Mouse (Mus musculus) liver, embryonic 13.5 days (tissue): ENCODE data around the gene Tnfsf9. TPM values are rescaled to one million over a fixed set of nuclear protein-coding genes. Genes with fewer than 3 reads are reported as not detected.

Source experiments
- ATAC-seq: fragments of 200-750 bp; cut with Nextera tagmentation; 2 replicates; pipeline ENCODE4 v1.8.0; 2017; ENCODE audit warnings: low read depth, mild to moderate bottlenecking, moderate number of reproducible peaks, moderate library complexity
- DNase-seq: peaks from one replicate; pipeline ENCODE4 v3.0.0; 2022
- H3K27ac ChIP-seq: fragments of 300-500 bp; sonication (generic); 2 replicates; pipeline ENCODE4 v1.5.1; 2015; ENCODE audit warnings: moderate library complexity, mild to moderate bottlenecking, inconsistent platforms
- H3K27me3 ChIP-seq: fragments of 300-500 bp; sonication (generic); 2 replicates; pipeline ENCODE4 v1.6.1; 2015; ENCODE audit warnings: mild to moderate bottlenecking, inconsistent platforms
- H3K36me3 ChIP-seq: fragments of 300-500 bp; sonication (generic); 2 replicates; pipeline ENCODE4 v1.6.1; 2015; ENCODE audit warnings: mild to moderate bottlenecking, inconsistent platforms
- H3K4me1 ChIP-seq: fragments of 300-500 bp; sonication (generic); replicated peaks from 2 replicates; pipeline ENCODE4 v1.6.1; 2015; ENCODE audit warnings: inconsistent platforms
- H3K4me2 ChIP-seq: fragments of 300-500 bp; sonication (generic); 2 replicates; pipeline ENCODE4 v1.6.1; 2015; ENCODE audit warnings: inconsistent platforms, mild to moderate bottlenecking, moderate library complexity
- H3K4me3 ChIP-seq: fragments of 300-500 bp; sonication (generic); replicated peaks from 2 replicates; pipeline ENCODE4 v1.5.1; 2015; ENCODE audit warnings: mild to moderate bottlenecking, inconsistent platforms
- H3K9ac ChIP-seq: fragments of 300-500 bp; sonication (generic); 2 replicates; pipeline ENCODE4 v1.6.1; 2015; ENCODE audit warnings: mild to moderate bottlenecking, inconsistent platforms
- H3K9me3 ChIP-seq: fragments of 300-500 bp; sonication (generic); replicated peaks from 2 replicates; pipeline ENCODE4 v1.6.1; 2016; ENCODE audit warnings: inconsistent platforms
- WGBS: fragments of 180-500 bp; shearing (Covaris S2); methylation state at CpG from one replicate; pipeline ENCODE4 v1.1.7; 2015; ENCODE audit not compliant: insufficient replicate concordance; 5-methylcytosine and 5-hydroxymethylcytosine counted together
- polyA plus RNA-seq: library from polyadenylated mRNA; unstranded; fragments of >200 nt; fragmentation: Nextera tagmentation; extraction: Ambion mirVana; gene quantifications from 2 replicates; pipeline ENCODE4 v1.2.1, GENCODE M21; 2015

Tnfsf9 gene
- polyA plus RNA-seq, 1 experiment from 2014 or later = 1.0 TPM

GRCm38 (mm10) chr17:57095855-57096622 is 9.1 kb upstream of the Tnfsf9 start:
- WGBS = 4% methylated on average over 18 of the region's 19 CpGs
- ATAC-seq = peak; percentile 61
- Histone ChIP-seq H3K4me3 (peak overlapping the region; percentile 12; the same call in 1 of the 2 replicates), H3K36me3 (no peaks in the 10 kb centered on the region), H3K27ac (no peak overlapping the region), H3K9me3 (no peaks in the 10 kb centered on the region), H3K4me1 (peaks cover 18% of the 10 kb centered on the region), H3K9ac (no peak overlapping the region), H3K27me3 (no peaks in the 10 kb centered on the region), H3K4me2 (peak overlapping the region; percentile 36)
- DNase-seq = peak; percentile 31

GRCm38 (mm10) chr17:57096623-57096920 is 8.6 kb upstream of the Tnfsf9 start:
- Histone ChIP-seq H3K36me3 (no peaks in the 10 kb centered on the region), H3K9ac (no peak overlapping the region), H3K9me3 (no peaks in the 10 kb centered on the region), H3K4me3 (peak overlapping the region; percentile 12; the same call in 1 of the 2 replicates), H3K4me2 (peak overlapping the region; percentile 36), H3K27ac (no peak overlapping the region), H3K4me1 (peaks cover 18% of the 10 kb centered on the region), H3K27me3 (no peaks in the 10 kb centered on the region)
- peak; percentile 71 for ATAC-seq
- WGBS = 0% methylated on average over 11 of the region's 11 CpGs
- DNase-seq = peak; percentile 63

- Histone ChIP-seq H3K27me3 (no peaks in the 10 kb centered on the region; the same call in 1 of the 2 replicates), H3K36me3 (no peaks in the 10 kb centered on the region), H3K9me3 (no peaks in the 10 kb centered on the region), H3K9ac (no peak overlapping the region), H3K27ac (no peak overlapping the region), H3K4me1 (peaks cover 18% of the 10 kb centered on the region), H3K4me3 (no peak overlapping the region), H3K4me2 (no peak overlapping the region)
- no peak for ATAC-seq
- 54% methylated on average over 5 of the region's 5 CpGs for WGBS
- DNase-seq = no peak
These were observed 6.8 kb upstream of the Tnfsf9 start for GRCm38 (mm10) chr17:57098321-57098720.

GRCm38 (mm10) chr17:57099629-57100325 is 5.3 kb upstream of the Tnfsf9 start:
- ATAC-seq (peak; percentile 68), DNase-seq (peak; percentile 65)
- Histone ChIP-seq H3K9ac (no peak overlapping the region), H3K27ac (no peak overlapping the region), H3K4me1 (peaks cover 24% of the 10 kb centered on the region), H3K9me3 (no peaks in the 10 kb centered on the region), H3K4me2 (peak overlapping the region; percentile 37), H3K4me3 (no peak overlapping the region; the same call in 1 of the 2 replicates), H3K36me3 (no peaks in the 10 kb centered on the region), H3K27me3 (peaks cover 12% of the 10 kb centered on the region)
- WGBS = 5% methylated on average over 10 of the region's 10 CpGs

GRCm38 (mm10) chr17:57102276-57102675 is 2.8 kb upstream of the Tnfsf9 start:
- Histone ChIP-seq H3K27me3 (peaks cover 34% of the 10 kb centered on the region), H3K9me3 (no peaks in the 10 kb centered on the region), H3K4me1 (peaks cover 26% of the 10 kb centered on the region), H3K27ac (no peak overlapping the region), H3K4me3 (no peak overlapping the region), H3K36me3 (no peaks in the 10 kb centered on the region), H3K9ac (no peak overlapping the region), H3K4me2 (no peak overlapping the region)
- 57% methylated on average over 2 of the region's 2 CpGs for WGBS
- ATAC-seq (no peak), DNase-seq (no peak)

- no peak for ATAC-seq
- no peaks in the 10 kb centered on the region for H3K36me3 ChIP-seq
- 29% methylated on average over 4 of the region's 4 CpGs for WGBS
- DNase-seq = no peak
- H3K4me1 ChIP-seq = peaks cover 22% of the 10 kb centered on the region
- peak overlapping the region; percentile 75 for H3K4me2 ChIP-seq
- H3K27ac ChIP-seq = no peak overlapping the region
- 0 out of 2 replicates have a peak overlapping the region, but pooled peaks have one; percentile 26 for H3K9ac ChIP-seq
- H3K27me3 ChIP-seq = peaks cover 34% of the 10 kb centered on the region
- peak overlapping the region; percentile 57; the same call in 1 of the 2 replicates for H3K4me3 ChIP-seq
- no peaks in the 10 kb centered on the region for H3K9me3 ChIP-seq
These were observed 629 bp upstream of the Tnfsf9 start for GRCm38 (mm10) chr17:57104496-57104895.

GRCm38 (mm10) chr17:57106035-57106368 is 877 bp downstream of the Tnfsf9 start:
- Histone ChIP-seq H3K27me3 (peaks cover 34% of the 10 kb centered on the region), H3K36me3 (no peaks in the 10 kb centered on the region), H3K4me1 (peaks cover 18% of the 10 kb centered on the region), H3K9ac (no peak overlapping the region), H3K4me2 (peak overlapping the region; percentile 75), H3K4me3 (peak overlapping the region; percentile 57; the same call in 1 of the 2 replicates), H3K27ac (no peak overlapping the region), H3K9me3 (no peaks in the 10 kb centered on the region)
- no peak for ATAC-seq
- 23% methylated on average over 9 of the region's 9 CpGs for WGBS
- no peak for DNase-seq

GRCm38 (mm10) chr17:57107064-57107463 is 1.9 kb downstream of the Tnfsf9 start:
- DNase-seq (no peak), ATAC-seq (no peak)
- no peaks in the 10 kb centered on the region for H3K36me3 ChIP-seq
- 57% methylated on average over 5 of the region's 5 CpGs for WGBS
- H3K4me2 ChIP-seq = no peak overlapping the region
- no peak overlapping the region for H3K27ac ChIP-seq
- peaks cover 34% of the 10 kb centered on the region for H3K27me3 ChIP-seq
- H3K4me3 ChIP-seq = no peak overlapping the region
- H3K9me3 ChIP-seq = no peaks in the 10 kb centered on the region
- no peak overlapping the region for H3K9ac ChIP-seq
- H3K4me1 ChIP-seq = peaks cover 18% of the 10 kb centered on the region

- Histone ChIP-seq H3K27ac (no peak overlapping the region), H3K4me2 (no peak overlapping the region), H3K4me1 (peaks cover 18% of the 10 kb centered on the region), H3K27me3 (peaks cover 34% of the 10 kb centered on the region), H3K4me3 (no peak overlapping the region), H3K9me3 (no peaks in the 10 kb centered on the region), H3K9ac (no peak overlapping the region), H3K36me3 (no peaks in the 10 kb centered on the region)
- ATAC-seq = no peak
- DNase-seq = no peak
- 64% methylated on average over 7 of the region's 7 CpGs for WGBS
These were observed 3.0 kb downstream of the Tnfsf9 start for GRCm38 (mm10) chr17:57108040-57108665.

- Histone ChIP-seq H3K9ac (no peak overlapping the region), H3K9me3 (no peaks in the 10 kb centered on the region), H3K4me1 (peaks cover 18% of the 10 kb centered on the region), H3K27ac (no peak overlapping the region), H3K4me3 (no peak overlapping the region), H3K36me3 (no peaks in the 10 kb centered on the region), H3K27me3 (peaks cover 32% of the 10 kb centered on the region), H3K4me2 (no peak overlapping the region)
- ATAC-seq = no peak
- WGBS = 36% methylated on average over 5 of the region's 5 CpGs
- DNase-seq = no peak
These were observed 3.6 kb downstream of the Tnfsf9 start for GRCm38 (mm10) chr17:57108666-57109171.

- Histone ChIP-seq H3K4me2 (no peak overlapping the region), H3K27me3 (peaks cover 29% of the 10 kb centered on the region), H3K4me1 (peaks cover 11% of the 10 kb centered on the region), H3K9me3 (no peaks in the 10 kb centered on the region), H3K36me3 (no peaks in the 10 kb centered on the region), H3K9ac (no peak overlapping the region), H3K4me3 (no peak overlapping the region), H3K27ac (no peak overlapping the region)
- DNase-seq (no peak), ATAC-seq (0 out of 2 replicates have a peak, but pooled peaks have one; percentile 41)
- WGBS = 31% methylated on average over 1 of the region's 1 CpGs
These were observed 4.9 kb downstream of the Tnfsf9 start for GRCm38 (mm10) chr17:57110005-57110404.
